Mouse (Mus musculus) MEL (cell line): ENCODE measurements around the gene 9330182L06Rik. TPM values are rescaled to one million over a fixed set of nuclear protein-coding genes. Genes with fewer than 3 reads are reported as not detected.
A peak's percentile ranks its signal among the peaks of the same experiment; 100 is the strongest.

Experiments
- DNase-seq: peaks from one replicate; pipeline ENCODE4 v3.0.0; 2011; ENCODE audit warnings: low read depth, low spot score
- H3K27ac ChIP-seq: 2 replicates; pipeline ENCODE4 v1.5.1; 2012; ENCODE audit warnings: low read depth, mild to moderate bottlenecking, control low read depth, low read length, moderate library complexity; ENCODE audit not compliant: control insufficient read depth
- H3K27me3 ChIP-seq, 2 experiments: fragments of 150-350 bp in 1 of 2; sonication (generic) in 1 of 2; 2 replicates each; pipeline ENCODE4 v1.6.1; 2012; ENCODE audit warnings: low read length in 2 of 2, mild to moderate bottlenecking in 2 of 2, improper control_type of control experiment in 1 of 2, moderate library complexity in 1 of 2; ENCODE audit not compliant: insufficient read depth in 2 of 2, control insufficient read depth in 1 of 2
- H3K36me3 ChIP-seq, 2 experiments: 2 replicates each; pipeline ENCODE4 v1.6.1; 2012 to 2014; ENCODE audit warnings: low read length in 2 of 2, improper control_type of control experiment in 1 of 2, inconsistent platforms in 1 of 2, mild to moderate bottlenecking in 1 of 2; ENCODE audit not compliant: insufficient read depth in 2 of 2, control insufficient read depth in 1 of 2
- H3K4me1 ChIP-seq, 2 experiments: fragments of 150-350 bp in 1 of 2; sonication (generic) in 1 of 2; 2 replicates each; pipeline ENCODE4 v1.6.1; 2012; ENCODE audit warnings: low read length in 2 of 2, improper control_type of control experiment in 1 of 2, mild to moderate bottlenecking in 1 of 2; ENCODE audit not compliant: insufficient read depth in 2 of 2, control insufficient read depth in 1 of 2
- H3K4me3 ChIP-seq, 2 experiments: fragments of 150-350 bp in 1 of 2; sonication (generic) in 1 of 2; 2 replicates each; pipeline ENCODE4 v1.5.1; 2012; ENCODE audit warnings: low read depth in 2 of 2, low read length in 2 of 2, mild to moderate bottlenecking in 2 of 2, moderate library complexity in 2 of 2, control low read depth in 1 of 2, improper control_type of control experiment in 1 of 2; ENCODE audit not compliant: control insufficient read depth in 1 of 2, insufficient read depth in 1 of 2
- H3K79me2 ChIP-seq: 2 replicates; pipeline ENCODE4 v1.6.1; 2012; ENCODE audit warnings: mild to moderate bottlenecking, low read length, moderate library complexity; ENCODE audit not compliant: control insufficient read depth, poor library complexity, insufficient read depth
- H3K9ac ChIP-seq: 2 replicates; pipeline ENCODE4 v1.6.1; 2012; ENCODE audit warnings: low read depth, mild to moderate bottlenecking, control low read depth, low read length, moderate library complexity; ENCODE audit not compliant: control insufficient read depth, poor library complexity, severe bottlenecking
- H3K9me3 ChIP-seq: fragments of 150-350 bp; sonication (generic); replicated peaks from 2 replicates; pipeline ENCODE4 v1.6.1; 2012; ENCODE audit warnings: mild to moderate bottlenecking, low read length, improper control_type of control experiment, moderate library complexity; ENCODE audit not compliant: insufficient read depth
- BHLHE40 ChIP-seq: IDR thresholded peaks from 2 replicates; pipeline ENCODE4 v1.6.1; 2012; ENCODE audit warnings: low read depth, mild to moderate bottlenecking, inconsistent platforms, low read length, improper control_type of control experiment, borderline replicate concordance
- CHD1 ChIP-seq: IDR thresholded peaks from 2 replicates; pipeline ENCODE4 v1.6.1; 2012; ENCODE audit warnings: low read depth, mild to moderate bottlenecking, inconsistent platforms, low read length, improper control_type of control experiment
- CHD2 ChIP-seq: IDR thresholded peaks from 2 replicates; pipeline ENCODE4 v1.6.1; 2011; ENCODE audit warnings: low read length, improper control_type of control experiment
- EP300 ChIP-seq, 2 experiments: IDR thresholded peaks; 2 replicates each; pipeline ENCODE4 v1.6.1; 2011; ENCODE audit warnings: improper control_type of control experiment in 2 of 2, low read length in 2 of 2, low read depth in 1 of 2, mild to moderate bottlenecking in 1 of 2
- GATA1 ChIP-seq: IDR thresholded peaks from 2 replicates; pipeline ENCODE4 v1.6.1; 2011; ENCODE audit warnings: low read depth, low read length, improper control_type of control experiment
- HCFC1 ChIP-seq: IDR thresholded peaks from 2 replicates; pipeline ENCODE4 v1.6.1; 2012; ENCODE audit warnings: low read depth, mild to moderate bottlenecking, inconsistent platforms, low read length, improper control_type of control experiment, moderate library complexity
- MAFK ChIP-seq: IDR thresholded peaks from 2 replicates; pipeline ENCODE4 v1.6.1; 2011; ENCODE audit warnings: low read depth, mild to moderate bottlenecking, low read length, improper control_type of control experiment, borderline replicate concordance
- MAX ChIP-seq: IDR thresholded peaks from 2 replicates; pipeline ENCODE4 v1.6.1; 2011; ENCODE audit warnings: low read length, improper control_type of control experiment
- MXI1 ChIP-seq: IDR thresholded peaks from 2 replicates; pipeline ENCODE4 v1.6.1; 2011; ENCODE audit warnings: mild to moderate bottlenecking, low read depth, low read length, improper control_type of control experiment
- MYB ChIP-seq: IDR thresholded peaks from 2 replicates; pipeline ENCODE4 v1.6.1; 2011; ENCODE audit warnings: mild to moderate bottlenecking, low read depth, low read length, improper control_type of control experiment
- NELFE ChIP-seq: IDR thresholded peaks from 2 replicates; pipeline ENCODE4 v1.6.1; 2011; ENCODE audit warnings: low read depth, low read length, improper control_type of control experiment
- POLR2A ChIP-seq, 2 experiments: IDR thresholded peaks; 2 replicates each; pipeline ENCODE4 v1.6.1; 2011 to 2012; ENCODE audit warnings: low read length in 2 of 2, mild to moderate bottlenecking in 2 of 2, control low read depth in 1 of 2, improper control_type of control experiment in 1 of 2, low read depth in 1 of 2, moderate library complexity in 1 of 2; ENCODE audit not compliant: control insufficient read depth in 1 of 2, insufficient read depth in 1 of 2, poor library complexity in 1 of 2
- POLR2AphosphoS2 ChIP-seq: IDR thresholded peaks from 2 replicates; pipeline ENCODE4 v1.6.1; 2011; ENCODE audit warnings: low read length, improper control_type of control experiment
- POLR2AphosphoS5 ChIP-seq: IDR thresholded peaks from 2 replicates; pipeline ENCODE4 v1.6.1; 2012; ENCODE audit warnings: low read depth, borderline replicate concordance, mild to moderate bottlenecking, inconsistent platforms, low read length, moderate library complexity, mixed read lengths
- RCOR1 ChIP-seq: IDR thresholded peaks from 2 replicates; pipeline ENCODE4 v1.6.1; 2012; ENCODE audit warnings: low read depth, mild to moderate bottlenecking, inconsistent platforms, low read length, improper control_type of control experiment
- SMC3 ChIP-seq: IDR thresholded peaks from 2 replicates; pipeline ENCODE4 v1.6.1; 2011; ENCODE audit warnings: low read depth, low read length, improper control_type of control experiment
- TAL1 ChIP-seq: IDR thresholded peaks from 2 replicates; pipeline ENCODE4 v1.6.1; 2012; ENCODE audit warnings: mild to moderate bottlenecking, inconsistent platforms, low read length, moderate library complexity, mixed read lengths
- TBP ChIP-seq: IDR thresholded peaks from 2 replicates; pipeline ENCODE4 v1.8.0; 2011; ENCODE audit warnings: low read depth, low read length, improper control_type of control experiment
- ZMIZ1 ChIP-seq: IDR thresholded peaks from 2 replicates; pipeline ENCODE4 v1.6.1; 2012; ENCODE audit warnings: low read depth, mild to moderate bottlenecking, inconsistent platforms, low read length, improper control_type of control experiment, moderate library complexity
- ZNF384 ChIP-seq: IDR thresholded peaks from 2 replicates; pipeline ENCODE4 v1.6.1; 2012; ENCODE audit warnings: low read depth, mild to moderate bottlenecking, inconsistent platforms, low read length, improper control_type of control experiment
- polyA plus RNA-seq, 2 experiments: library from polyadenylated mRNA; stranded (reverse) in 1 of 2; unstranded in 1 of 2; fragments of >175 nt in 1 of 2; fragments of >200 nt in 1 of 2; gene quantifications; 2 replicates each; pipeline versions ENCODE4 v1.2.1 to v1.2.4; 2012; ENCODE audit warnings: low replicate concordance in 2 of 2, low read depth in 1 of 2; ENCODE audit not compliant: insufficient read length in 2 of 2, insufficient read depth in 1 of 2, missing spikeins in 1 of 2
- total RNA-seq: library from RNA; depleted of rRNA; stranded (reverse); fragments of 300-350 nt; gene quantifications from 2 replicates; pipeline ENCODE4 v1.2.3, GENCODE M21; 2012

9330182L06Rik gene
- total and polyA plus RNA-seq, 3 experiments: not detected

GRCm38 (mm10) chr5:9446146-9446545, 180.2 kb downstream of the 9330182L06Rik start:
- DNase-seq: peak; percentile 35
- no peak overlapping the region for H3K9ac ChIP-seq

GRCm38 (mm10) chr5:9448931-9449330, 183.0 kb downstream of the 9330182L06Rik start:
- Histone ChIP-seq H3K27ac (no peak overlapping the region), H3K4me3 (no peak overlapping the region), H3K27me3 (no peaks in the 10 kb centered on the region), H3K36me3 (no peaks in the 10 kb centered on the region), H3K9ac (no peak overlapping the region), H3K9me3 (no peaks in the 10 kb centered on the region), H3K4me1 (no peaks in the 10 kb centered on the region), H3K79me2 (no peaks in the 10 kb centered on the region)
- TF ChIP-seq MXI1 (no peak), HCFC1 (no peak), TBP (no peak), ZNF384 (no peak), SMC3 (no peak), CHD1 (no peak), EP300 (IDR thresholded peaks at IDR 0.05; ENCODE audit: low read depth in 1 of 2, low read length in 2 of 2) (no peak), RCOR1 (no peak), NELFE (no peak)
- no peak for DNase-seq

More at GRCm38 (mm10) chr5:9446146-9446545, 180.2 kb downstream of the 9330182L06Rik start:
- Histone ChIP-seq H3K27ac (no peak overlapping the region), H3K9me3 (no peaks in the 10 kb centered on the region), H3K27me3 (no peaks in the 10 kb centered on the region), H3K4me1 (no peaks in the 10 kb centered on the region), H3K36me3 (no peaks in the 10 kb centered on the region), H3K4me3 (no peak overlapping the region), H3K79me2 (no peaks in the 10 kb centered on the region)
- no peak for TF ChIP-seq CHD2
- no peak for TF ChIP-seq TAL1
- no peak for TF ChIP-seq ZMIZ1
- TF ChIP-seq RCOR1: no peak
- no peak for TF ChIP-seq BHLHE40
- TF ChIP-seq MAFK: no peak
- no peak for TF ChIP-seq POLR2AphosphoS2
- TF ChIP-seq SMC3: no peak
- TF ChIP-seq POLR2AphosphoS5: no peak
- TF ChIP-seq MAX: no peak
- TF ChIP-seq MYB: no peak
- TF ChIP-seq GATA1: no peak
- no peak for TF ChIP-seq POLR2A (IDR thresholded peaks at IDR 0.05; ENCODE audit: control insufficient read depth in 1 of 2, insufficient read depth in 1 of 2, low read depth in 1 of 2, low read length in 2 of 2, poor library complexity in 1 of 2)
